ENCODE assay signal across 8 mouse cellular contexts in the genomic region with DNA sequence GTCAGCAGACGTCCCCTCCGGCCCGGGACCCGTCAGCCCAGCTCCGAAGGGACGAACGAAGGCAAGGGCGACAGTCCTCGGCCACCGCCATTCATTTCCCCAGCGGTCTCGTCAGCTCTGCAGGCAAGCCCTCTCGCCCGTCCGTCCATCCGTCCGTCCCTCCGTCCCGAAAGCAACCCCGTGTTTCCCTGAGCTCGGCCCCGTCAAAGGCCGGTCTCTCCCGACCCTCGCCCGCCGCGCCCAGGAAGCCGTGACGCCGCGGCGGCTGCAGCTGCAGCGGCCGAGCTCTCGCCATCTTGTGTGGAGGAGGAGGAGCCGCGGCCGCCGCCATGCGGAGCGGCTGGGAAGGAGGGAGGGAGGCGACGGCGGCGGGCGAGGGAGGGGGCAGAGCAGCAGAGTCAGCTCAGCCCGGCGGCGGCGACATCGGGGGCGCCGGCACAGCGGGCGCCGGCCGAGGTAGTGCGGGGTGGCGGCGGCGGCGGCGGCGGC. TPM values are rescaled to one million over a fixed set of nuclear protein-coding genes. Genes with fewer than 3 reads are reported as not detected.
DNase-seq lines count a peak whose midpoint lies in the region; ATAC-seq and TF ChIP-seq lines count a peak whose summit lies in the region.

No protein-coding gene starts in this region.

- peaks cover 25% of the 10 kb centered on the region for H3K36me3 ChIP-seq in C2C12 (ENCODE audit: control insufficient read depth, insufficient read depth)
- H3K36me3 ChIP-seq in heart, embryonic 14.5 days (ENCODE audit: control insufficient read depth, insufficient read depth, low read length), result peaks cover 25% of the 10 kb centered on the region
- H3K36me3 ChIP-seq in liver, embryonic 13.5 days, result peaks cover 24% of the 10 kb centered on the region
- H3K36me3 ChIP-seq in stomach, embryonic 15.5 days, result peaks cover 11% of the 10 kb centered on the region

- WGBS in heart, embryonic 14.5 days, result under 1% methylated on average over 34 of the region's 65 CpGs
- under 1% methylated on average over 43 of the region's 65 CpGs for WGBS in liver, embryonic 13.5 days (ENCODE audit: insufficient replicate concordance)
- WGBS in stomach, embryonic 15.5 days, result under 1% methylated on average over 41 of the region's 65 CpGs

- peak overlapping the region; percentile 72 for H3ac ChIP-seq in C2C12 (ENCODE audit: control insufficient read depth, insufficient read length, low read depth)

- H3K9me3 ChIP-seq in heart, embryonic 14.5 days (ENCODE audit: control insufficient read depth, low read length), result no peaks in the 10 kb centered on the region
- H3K9me3 ChIP-seq in liver, embryonic 13.5 days (replicated peaks), result no peaks in the 10 kb centered on the region
- H3K9me3 ChIP-seq in stomach, embryonic 15.5 days, result no peaks in the 10 kb centered on the region

- peak; percentile 87 for DNase-seq in kidney, postnatal 14 days
- DNase-seq in liver, embryonic 13.5 days, result peak; percentile 41
- peak; percentile 77 to 82 for DNase-seq in natural killer cell, adult 2 months (ENCODE audit: low spot score in 2 of 2)

- H3K9ac ChIP-seq in heart, embryonic 14.5 days (ENCODE audit: low read length), result peak overlapping the region; percentile 100
- H3K9ac ChIP-seq in liver, embryonic 13.5 days, result peak overlapping the region; percentile 100
- H3K9ac ChIP-seq in stomach, embryonic 15.5 days, result peak overlapping the region; percentile 99

- peak overlapping the region; percentile 83 for H3K4me3 ChIP-seq in C2C12 (ENCODE audit: insufficient read depth, poor library complexity, severe bottlenecking)
- H3K4me3 ChIP-seq in brown adipose tissue, adult 24 weeks (ENCODE audit: insufficient read depth, low read depth, low read length), result peak overlapping the region; percentile 93
- H3K4me3 ChIP-seq in heart, embryonic 14.5 days (ENCODE audit: control insufficient read depth in 1 of 2, insufficient read depth in 1 of 2, low read depth in 1 of 2, low read length in 2 of 2), result peak overlapping the region; percentile 88 to 99
- peak overlapping the region; percentile 99 for H3K4me3 ChIP-seq in liver, embryonic 13.5 days (replicated peaks)
- peak overlapping the region; percentile 98 for H3K4me3 ChIP-seq in stomach, embryonic 15.5 days (replicated peaks)

- no peaks in the 10 kb centered on the region for H3K27me3 ChIP-seq in C2C12 (ENCODE audit: control insufficient read depth, insufficient read depth, insufficient read length)
- no peaks in the 10 kb centered on the region for H3K27me3 ChIP-seq in heart, embryonic 14.5 days (ENCODE audit: control insufficient read depth, insufficient read depth, low read length)
- H3K27me3 ChIP-seq in liver, embryonic 13.5 days, result peaks cover under 1% of the 10 kb centered on the region; the same call in 1 of the 2 replicates
- no peaks in the 10 kb centered on the region for H3K27me3 ChIP-seq in stomach, embryonic 15.5 days (replicated peaks)

- no peak for TF ChIP-seq CTCF in C2C12 (IDR thresholded peaks at IDR 0.05; ENCODE audit: control insufficient read depth, insufficient read depth, insufficient read length)

- peaks cover 54% of the 10 kb centered on the region for H3K79me3 ChIP-seq in C2C12 (ENCODE audit: low read depth)

- peak overlapping the region; percentile 90 for H3K27ac ChIP-seq in brown adipose tissue, adult 24 weeks (replicated peaks; ENCODE audit: low read depth, low read length)
- peak overlapping the region; percentile 96 to 99 for H3K27ac ChIP-seq in heart, embryonic 14.5 days (replicated peaks in 1 of 2; ENCODE audit: control insufficient read depth in 1 of 2, insufficient read depth in 1 of 2, low read depth in 2 of 2, low read length in 2 of 2)
- H3K27ac ChIP-seq in liver, embryonic 13.5 days, result peak overlapping the region; percentile 97
- H3K27ac ChIP-seq in stomach, embryonic 15.5 days, result peak overlapping the region; percentile 98

- peak overlapping the region; percentile 75 for H3K4me2 ChIP-seq in heart, embryonic 14.5 days (ENCODE audit: low read length)
- H3K4me2 ChIP-seq in liver, embryonic 13.5 days, result peak overlapping the region; percentile 84
- H3K4me2 ChIP-seq in stomach, embryonic 15.5 days, result peak overlapping the region; percentile 71

- peaks cover 69% of the 10 kb centered on the region for H3K79me2 ChIP-seq in C2C12 (ENCODE audit: control insufficient read depth, insufficient read depth)

- peak; percentile 74 for ATAC-seq in erythroid progenitor cell, adult 5-6 weeks (replicated peaks; ENCODE audit: low FRiP score, poor library complexity, severe bottlenecking)
- peak; percentile 74 for ATAC-seq in heart, embryonic 14.5 days (ENCODE audit: insufficient number of reproducible peaks, insufficient read depth, low FRiP score, low read depth)
- ATAC-seq in liver, embryonic 13.5 days (ENCODE audit: low read depth), result no peak; the same call in 1 of the 2 replicates
- ATAC-seq in stomach, embryonic 15.5 days (ENCODE audit: insufficient read depth, low FRiP score, low read depth), result peak; percentile 59

- H3K4me1 ChIP-seq in brown adipose tissue, adult 24 weeks (ENCODE audit: control insufficient read depth, insufficient read depth, insufficient read length, low read length), result peaks cover 10% of the 10 kb centered on the region
- H3K4me1 ChIP-seq in heart, embryonic 14.5 days (ENCODE audit: control insufficient read depth in 2 of 2, insufficient read depth in 2 of 2, low read length in 2 of 2), result peaks cover 4 to 32% of the 10 kb centered on the region in 2 experiments
- peaks cover 42% of the 10 kb centered on the region for H3K4me1 ChIP-seq in liver, embryonic 13.5 days (replicated peaks)
- H3K4me1 ChIP-seq in stomach, embryonic 15.5 days, result peaks cover 23% of the 10 kb centered on the region

TF ChIP-seq in C2C12, 6 proteins besides CTCF, POLR2A, EP300 and RAD21:
- TF ChIP-seq MYOD1 (IDR thresholded peaks at IDR 0.05; ENCODE audit: control insufficient read depth, insufficient read length, low read depth) (no peak), MYOG (IDR thresholded peaks at IDR 0.05; ENCODE audit: control insufficient read depth, extremely low read depth, insufficient read length) (no peak), USF1 (IDR thresholded peaks at IDR 0.05; ENCODE audit: low read depth) (no peak), CEBPB (IDR thresholded peaks at IDR 0.05; ENCODE audit: low read depth) (no peak), MAX (IDR thresholded peaks at IDR 0.05) (no peak), FOSL1 (IDR thresholded peaks at IDR 0.05; ENCODE audit: insufficient read depth, low read length, poor library complexity, severe bottlenecking) (no peak)
TF ChIP-seq in C2C12: peak in this region for 0.

RNA-seq across cellular contexts. Expression of gene Ddx6, which starts 0.4 kb away (rescaled TPM):
- 29.9 TPM for polyA plus RNA-seq in C2C12 (2012; fragmentation: generic; extraction: Trizol)
- 56.9 and 60.7 TPM in 2 replicates for polyA plus RNA-seq in brown adipose tissue, adult 24 weeks (2012; ENCODE audit: insufficient read depth, insufficient read length, missing spikeins)
- total RNA-seq in erythroid progenitor cell, adult 5-6 weeks (2015; ENCODE audit: low replicate concordance), result 40.0 and 59.5 TPM in 2 replicates
- total RNA-seq in erythroid progenitor cell, adult 5-6 weeks (2017; ENCODE audit: low replicate concordance), result 79.5 and 91.5 TPM in 2 replicates
- polyA plus RNA-seq in heart, embryonic 14.5 days (2014; fragmentation: Nextera tagmentation; extraction: Ambion mirVana), result 12.9 and 14.9 TPM in 2 replicates
- 7.2 and 8.2 TPM in 2 replicates for polyA plus RNA-seq in liver, embryonic 13.5 days (2015; fragmentation: Nextera tagmentation; extraction: Ambion mirVana)
- polyA plus RNA-seq in stomach, embryonic 15.5 days (2015; fragmentation: Nextera tagmentation; extraction: Ambion mirVana), result 18.6 and 19.8 TPM in 2 replicates

RNA-seq across cellular contexts. Expression of gene Cxcr5, which starts 42.7 kb away (rescaled TPM):
- polyA plus RNA-seq in C2C12 (2012; fragmentation: generic; extraction: Trizol), result not detected
- polyA plus RNA-seq in brown adipose tissue, adult 24 weeks (2012; ENCODE audit: insufficient read depth, insufficient read length, missing spikeins), result not detected in 2 replicates
- 0.42 and 1.4 TPM in 2 replicates for total RNA-seq in erythroid progenitor cell, adult 5-6 weeks (2015; ENCODE audit: low replicate concordance)
- 1.8 TPM in 1 of 2 replicates, not detected in the other for total RNA-seq in erythroid progenitor cell, adult 5-6 weeks (2017; ENCODE audit: low replicate concordance)
- not detected in 2 replicates for polyA plus RNA-seq in heart, embryonic 14.5 days (2014; fragmentation: Nextera tagmentation; extraction: Ambion mirVana)
- 0.09 TPM in 1 of 2 replicates, not detected in the other for polyA plus RNA-seq in liver, embryonic 13.5 days (2015; fragmentation: Nextera tagmentation; extraction: Ambion mirVana)
- 0.54 and 0.62 TPM in 2 replicates for polyA plus RNA-seq in stomach, embryonic 15.5 days (2015; fragmentation: Nextera tagmentation; extraction: Ambion mirVana)
